In the genomic region with DNA sequence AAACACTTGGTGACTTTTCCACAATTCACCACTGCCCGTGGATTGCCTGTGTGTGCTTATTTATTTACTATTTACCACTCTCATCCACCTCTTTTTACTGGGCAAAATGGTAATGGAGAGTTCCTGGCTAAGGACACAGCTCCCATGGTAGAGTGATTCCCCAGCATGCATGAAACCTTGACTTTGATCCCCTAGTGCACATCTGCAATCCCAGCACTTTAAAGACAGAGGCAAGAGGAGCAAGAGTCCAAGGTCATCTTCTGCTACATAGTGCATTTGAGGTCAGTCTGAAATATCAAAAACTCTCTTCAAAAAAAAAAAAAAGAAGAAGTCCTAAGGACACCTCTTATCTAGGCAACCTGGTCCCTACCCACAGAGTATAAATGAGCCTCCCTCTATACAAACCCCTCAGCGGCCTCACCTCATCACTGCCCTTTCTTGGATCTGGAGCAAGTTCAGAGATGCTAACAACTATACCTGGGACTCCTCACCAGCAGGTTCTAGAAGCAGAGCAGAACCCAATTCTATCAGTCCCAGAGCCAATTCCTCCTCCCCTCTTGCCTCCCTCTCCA, we compare ENCODE assay signal across 23 mouse cellular contexts. TPM values are rescaled to one million over a fixed set of nuclear protein-coding genes. Genes with fewer than 3 reads are reported as not detected.
DNase-seq lines count a peak whose midpoint lies in the region; ATAC-seq and TF ChIP-seq lines count a peak whose summit lies in the region.
"Had no signal": no experiment of that assay in that cellular context is flagged by ENCODE, and none has a peak within 500 bp of the region (broad histone marks: within the 10 kb centered on the region; RNA-seq: fewer than 3 reads in every experiment).

No protein-coding gene starts in this region.

- no peak overlapping the region for H3K4me3 ChIP-seq in forebrain, embryonic 15.5 days
- H3K4me3 ChIP-seq in forebrain, embryonic 14.5 days (ENCODE audit: low read depth, low read length): no peak overlapping the region
- H3K4me3 ChIP-seq in liver, adult 2 months (ENCODE audit: insufficient read depth, low read depth, low read length): no peak overlapping the region
- no peak overlapping the region for H3K4me3 ChIP-seq in liver, embryonic 12.5 days
- H3K4me3 ChIP-seq: forebrain, embryonic 10.5 days; forebrain, embryonic 13.5 days; heart, embryonic 12.5 days; heart, embryonic 15.5 days had no signal

- peaks cover 39% of the 10 kb centered on the region; the same call in 1 of the 2 replicates for H3K79me2 ChIP-seq in liver, adult 2 months (ENCODE audit: control insufficient read depth, insufficient read depth, low read length)

- no peaks in the 10 kb centered on the region for H3K27me3 ChIP-seq in forebrain, embryonic 15.5 days
- no peaks in the 10 kb centered on the region for H3K27me3 ChIP-seq in forebrain, embryonic 14.5 days (replicated peaks; ENCODE audit: control insufficient read depth, insufficient read depth, low read length)
- H3K27me3 ChIP-seq in liver, adult 2 months (ENCODE audit: control insufficient read depth, insufficient read depth, low read length): no peaks in the 10 kb centered on the region
- no peaks in the 10 kb centered on the region for H3K27me3 ChIP-seq in liver, embryonic 12.5 days (replicated peaks)
- H3K27me3 ChIP-seq: forebrain, embryonic 13.5 days; heart, embryonic 12.5 days; heart, embryonic 15.5 days; Patski had no signal

- no peaks in the 10 kb centered on the region for H3K9me3 ChIP-seq in forebrain, embryonic 15.5 days
- no peaks in the 10 kb centered on the region for H3K9me3 ChIP-seq in forebrain, embryonic 14.5 days (replicated peaks; ENCODE audit: control insufficient read depth, low read length)
- no peaks in the 10 kb centered on the region for H3K9me3 ChIP-seq in liver, embryonic 12.5 days (replicated peaks)
- H3K9me3 ChIP-seq: forebrain, embryonic 10.5 days; forebrain, embryonic 13.5 days; heart, embryonic 12.5 days; heart, embryonic 15.5 days had no signal

- 91% methylated on average over 2 of the region's 2 CpGs for WGBS in forebrain, embryonic 15.5 days
- WGBS in forebrain, embryonic 14.5 days: 97% methylated on average over 2 of the region's 2 CpGs
- WGBS in liver, adult 2 months: 81% methylated on average over 2 of the region's 2 CpGs
- WGBS in liver, embryonic 12.5 days (ENCODE audit: insufficient replicate concordance): 49% methylated on average over 2 of the region's 2 CpGs

- TF ChIP-seq CTCF in liver, adult 2 months (IDR thresholded peaks at IDR 0.05; ENCODE audit: low read depth, low read length): no peak

- H3K4me2 ChIP-seq in forebrain, embryonic 15.5 days (replicated peaks): no peak overlapping the region
- no peak overlapping the region for H3K4me2 ChIP-seq in forebrain, embryonic 14.5 days (ENCODE audit: low read length)
- H3K4me2 ChIP-seq in liver, embryonic 12.5 days: no peak overlapping the region
- H3K4me2 ChIP-seq: forebrain, embryonic 13.5 days; heart, embryonic 12.5 days; heart, embryonic 15.5 days; hindbrain, embryonic 14.5 days had no signal

- peaks cover 28% of the 10 kb centered on the region for H3K4me1 ChIP-seq in forebrain, embryonic 15.5 days
- peaks cover 10% of the 10 kb centered on the region for H3K4me1 ChIP-seq in forebrain, embryonic 14.5 days (ENCODE audit: control insufficient read depth, insufficient read depth, low read length)
- H3K4me1 ChIP-seq in liver, adult 2 months (ENCODE audit: control insufficient read depth, insufficient read depth, low read length): peaks cover 17% of the 10 kb centered on the region
- H3K4me1 ChIP-seq in liver, embryonic 12.5 days: peaks cover 48% of the 10 kb centered on the region

- H3K27ac ChIP-seq in forebrain, embryonic 15.5 days (replicated peaks): 0 out of 2 replicates have a peak overlapping the region, but pooled peaks have one; percentile 70
- H3K27ac ChIP-seq in forebrain, embryonic 14.5 days (ENCODE audit: low read depth, low read length): no peak overlapping the region
- H3K27ac ChIP-seq in liver, adult 2 months (replicated peaks; ENCODE audit: insufficient read depth, low read depth, low read length): no peak overlapping the region
- no peak overlapping the region for H3K27ac ChIP-seq in liver, embryonic 12.5 days
- H3K27ac ChIP-seq: forebrain, embryonic 10.5 days; heart, embryonic 15.5 days; hindbrain, embryonic 14.5 days had no signal

- no peak for DNase-seq in forebrain, embryonic 14.5 days (ENCODE audit: low spot score)
- peak; percentile 59 to 73 for DNase-seq in kidney, adult 8-10 months
- no peak for DNase-seq in kidney, postnatal 10 days
- DNase-seq in liver, adult 2 months (ENCODE audit: extremely low read depth, low read depth, low spot score): peak; percentile 71
- peak; percentile 32 to 59 for DNase-seq in kidney, postnatal 25 days
- no peak for DNase-seq in heart, postnatal 10 days
- DNase-seq: adrenal gland, postnatal 10 days; adrenal gland, postnatal 36 days; cerebellum, adult 18-20 months; cerebellum, adult 9-10 months; cerebellum, postnatal 14 days; gastrocnemius, postnatal 25 days; heart, adult 18-20 months; heart, postnatal 14 days; heart, postnatal 4 days had no signal

- ATAC-seq in forebrain, embryonic 15.5 days (replicated peaks): no peak
- ATAC-seq in forebrain, embryonic 14.5 days: no peak
- no peak for ATAC-seq in liver, embryonic 12.5 days
- ATAC-seq: Patski had no signal

- H3K9ac ChIP-seq in forebrain, embryonic 15.5 days (replicated peaks): no peak overlapping the region
- H3K9ac ChIP-seq in forebrain, embryonic 14.5 days (ENCODE audit: low read length): no peak overlapping the region
- H3K9ac ChIP-seq in liver, adult 2 months (ENCODE audit: low read depth, low read length): no peak overlapping the region
- H3K9ac ChIP-seq in liver, embryonic 12.5 days: no peak overlapping the region
- H3K9ac ChIP-seq: forebrain, embryonic 13.5 days; heart, embryonic 12.5 days; heart, embryonic 15.5 days; hindbrain, embryonic 14.5 days had no signal

- H3K36me3 ChIP-seq in forebrain, embryonic 15.5 days: no peaks in the 10 kb centered on the region
- no peaks in the 10 kb centered on the region for H3K36me3 ChIP-seq in forebrain, embryonic 14.5 days (ENCODE audit: control insufficient read depth, insufficient read depth, low read length)
- H3K36me3 ChIP-seq in liver, adult 2 months (ENCODE audit: control insufficient read depth, insufficient read depth, low read length): no peaks in the 10 kb centered on the region
- no peaks in the 10 kb centered on the region for H3K36me3 ChIP-seq in liver, embryonic 12.5 days
- H3K36me3 ChIP-seq: heart, embryonic 15.5 days had no signal

- intact Hi-C loops in heart, postnatal 10 days (cut with DNase I): no loop called here

- TF ChIP-seq POLR2A in liver, adult 2 months (IDR thresholded peaks at IDR 0.05; ENCODE audit: extremely low read depth, insufficient read depth, low read length): no peak

RNA-seq across cellular contexts. Expression of a gene that starts 55.1 kb away (rescaled TPM):
- polyA plus RNA-seq in forebrain, embryonic 15.5 days (2015; fragmentation: Nextera tagmentation; extraction: Ambion mirVana): 144 and 146 TPM in 2 replicates
- polyA plus RNA-seq in forebrain, embryonic 14.5 days (2014; fragmentation: Nextera tagmentation; extraction: Ambion mirVana): 89.6 and 115 TPM in 2 replicates
- 9.5 and 12.6 TPM in 2 replicates for total RNA-seq in liver, adult 2 months (2014; rRNA removed)
- 11.6 and 12.6 TPM in 2 replicates for polyA plus RNA-seq in liver, adult 2 months (2012; rRNA removed)
- polyA plus RNA-seq in liver, embryonic 12.5 days (2016; fragmentation: Nextera tagmentation; extraction: Ambion mirVana): 29.8 and 31.7 TPM in 2 replicates
- 100 to 1,000 TPM; 113 to 119 TPM for total RNA-seq in heart, postnatal 10 days (2021)

Comparison
In these comparisons a context has a peak if more than half of its experiments do, and no peak if none do; other contexts are left out.
1. DNase-seq: peak in kidney, adult 8-10 months (2 of 2), liver, adult 2 months (single experiment) and kidney, postnatal 25 days (2 of 2); none in forebrain, embryonic 14.5 days (single experiment), kidney, postnatal 10 days (single experiment) and heart, postnatal 10 days (0 of 2).